Mouse (Mus musculus): ENCODE data around the gene Ap2a1. TPM values are rescaled to one million over a fixed set of nuclear protein-coding genes. Genes with fewer than 3 reads are reported as not detected.

The Ap2a1 gene
- 68.8 and 71.9 TPM in 2 replicates for polyA plus RNA-seq (2015; fragmentation: Nextera tagmentation; extraction: Ambion mirVana)

- H3K27me3 ChIP-seq, result no peaks in the 10 kb centered on the region
- H3K9ac ChIP-seq, result peak within 1 kb of the TSS; percentile 79
- H3K27ac ChIP-seq, result peak within 1 kb of the TSS; percentile 96
- WGBS, result under 1% methylated on average over 84 of the region's 84 CpGs
- no peaks in the 10 kb centered on the region for H3K9me3 ChIP-seq
- H3K4me2 ChIP-seq, result peak within 1 kb of the TSS; percentile 61
- peaks cover 28% of the 10 kb centered on the region for H3K4me1 ChIP-seq
- peaks cover 15% of the 10 kb centered on the region for H3K36me3 ChIP-seq
- ATAC-seq (ENCODE audit: insufficient number of reproducible peaks, low FRiP score, low TSS enrichment, low read depth), result peak; percentile 100
- peak within 1 kb of the TSS; percentile 75 for H3K4me3 ChIP-seq
Observed at GRCm38 (mm10) chr7:44929204-44930151, at the start of gene Ap2a1. Ap2a1 (minus strand) TSS chr7:44929496.

- 87% methylated on average over 3 of the region's 3 CpGs for WGBS
- Histone ChIP-seq H3K27me3 (no peaks in the 10 kb centered on the region), H3K36me3 (peaks cover 76% of the 10 kb centered on the region), H3K4me1 (peaks cover 13% of the 10 kb centered on the region), H3K9me3 (no peaks in the 10 kb centered on the region), H3K4me2 (no peak overlapping the region), H3K4me3 (no peak overlapping the region), H3K27ac (no peak overlapping the region), H3K9ac (no peak overlapping the region)
- no peak for ATAC-seq (ENCODE audit: insufficient number of reproducible peaks, low FRiP score, low TSS enrichment, low read depth)
Observed at GRCm38 (mm10) chr7:44978300-44978699, 49.0 kb upstream of the Ap2a1 start.

GRCm38 (mm10) chr7:44975117-44975419 is 45.8 kb upstream of the Ap2a1 start:
- H3K36me3 ChIP-seq, result peaks cover 48% of the 10 kb centered on the region
- H3K9ac ChIP-seq, result no peak overlapping the region
- H3K4me1 ChIP-seq, result peaks cover 34% of the 10 kb centered on the region
- 22% methylated on average over 6 of the region's 6 CpGs for WGBS
- H3K4me2 ChIP-seq, result peak overlapping the region; percentile 78
- peak overlapping the region; percentile 56; the same call in 1 of the 2 replicates for H3K4me3 ChIP-seq
- H3K27ac ChIP-seq, result peak overlapping the region; percentile 90
- H3K9me3 ChIP-seq, result no peaks in the 10 kb centered on the region
- no peaks in the 10 kb centered on the region for H3K27me3 ChIP-seq
- ATAC-seq (ENCODE audit: insufficient number of reproducible peaks, low FRiP score, low TSS enrichment, low read depth), result no peak

GRCm38 (mm10) chr7:44974383-44975116 is 45.3 kb upstream of the Ap2a1 start, which contains the start of gene Cpt1c:
Cpt1c (minus strand) TSS chr7:44974851.
- H3K27ac ChIP-seq, result peak within 1 kb of the TSS; percentile 90
- no peaks in the 10 kb centered on the region for H3K27me3 ChIP-seq
- no peak for ATAC-seq (ENCODE audit: insufficient number of reproducible peaks, low FRiP score, low TSS enrichment, low read depth)
- peaks cover 42% of the 10 kb centered on the region for H3K36me3 ChIP-seq
- peak within 1 kb of the TSS; percentile 78 for H3K4me2 ChIP-seq
- peak within 1 kb of the TSS; percentile 48 for H3K9ac ChIP-seq
- H3K4me1 ChIP-seq, result peaks cover 38% of the 10 kb centered on the region
- H3K9me3 ChIP-seq, result no peaks in the 10 kb centered on the region
- 2% methylated on average over 22 of the region's 22 CpGs for WGBS
- H3K4me3 ChIP-seq, result peak within 1 kb of the TSS; percentile 56

DNA sequence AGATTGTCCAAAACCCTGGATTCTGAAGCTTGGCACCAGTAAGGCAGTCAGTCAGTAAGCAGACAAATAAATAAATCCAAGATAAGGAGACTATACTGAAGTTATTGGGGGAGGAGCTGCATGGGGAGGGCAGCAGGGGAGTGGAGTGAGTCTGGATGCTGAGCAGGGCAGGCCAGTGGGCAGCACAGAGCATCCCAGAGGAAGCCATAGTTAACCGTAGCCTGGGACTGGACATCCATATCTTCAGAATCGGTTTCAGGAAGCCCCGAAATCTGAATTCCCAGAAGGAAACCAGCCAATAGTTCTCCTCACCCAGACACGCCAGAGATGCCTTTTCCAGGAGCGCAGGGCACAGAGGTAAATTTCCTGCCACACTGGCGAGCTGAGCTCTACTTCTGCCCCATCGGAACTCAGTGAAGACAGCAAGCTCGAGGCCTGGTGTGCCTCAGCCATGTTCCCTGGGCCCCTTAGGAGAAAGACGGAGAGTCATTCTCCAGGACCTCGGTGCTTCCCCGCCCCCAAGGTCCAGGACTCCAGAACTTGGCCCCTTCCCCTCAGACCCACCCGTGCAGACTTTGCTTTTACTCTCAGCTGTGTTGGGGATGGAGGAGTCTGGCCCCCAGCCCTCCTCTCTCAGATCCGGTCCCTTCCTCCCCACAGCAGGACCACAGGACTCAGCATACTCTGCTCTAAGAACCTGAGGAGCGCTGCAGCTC is 44.3 kb upstream of the Ap2a1 start:
- Histone ChIP-seq H3K27ac (peak overlapping the region; percentile 90), H3K36me3 (peaks cover 33% of the 10 kb centered on the region), H3K4me3 (peak overlapping the region; percentile 56), H3K4me2 (peak overlapping the region; percentile 78), H3K9me3 (no peaks in the 10 kb centered on the region), H3K4me1 (peaks cover 38% of the 10 kb centered on the region), H3K27me3 (no peaks in the 10 kb centered on the region), H3K9ac (peak overlapping the region; percentile 35; the same call in 1 of the 2 replicates)
- no peak for ATAC-seq (ENCODE audit: insufficient number of reproducible peaks, low FRiP score, low TSS enrichment, low read depth)
- 36% methylated on average over 14 of the region's 14 CpGs for WGBS

GRCm38 (mm10) chr7:44971142-44971541 is 41.8 kb upstream of the Ap2a1 start:
- Histone ChIP-seq H3K27ac (0 out of 2 replicates have a peak overlapping the region, but pooled peaks have one; percentile 27), H3K36me3 (peaks cover 22% of the 10 kb centered on the region), H3K9me3 (no peaks in the 10 kb centered on the region), H3K9ac (no peak overlapping the region), H3K27me3 (no peaks in the 10 kb centered on the region), H3K4me1 (peaks cover 38% of the 10 kb centered on the region), H3K4me3 (peak overlapping the region; percentile 61), H3K4me2 (peak overlapping the region; percentile 79)
- ATAC-seq (ENCODE audit: insufficient number of reproducible peaks, low FRiP score, low TSS enrichment, low read depth), result no peak
- WGBS, result 64% methylated on average over 7 of the region's 7 CpGs

GRCm38 (mm10) chr7:44970231-44970691 is 41.0 kb upstream of the Ap2a1 start:
- H3K27ac ChIP-seq, result peak overlapping the region; percentile 93
- H3K9me3 ChIP-seq, result no peaks in the 10 kb centered on the region
- peak; percentile 96 for ATAC-seq (ENCODE audit: insufficient number of reproducible peaks, low FRiP score, low TSS enrichment, low read depth)
- H3K9ac ChIP-seq, result peak overlapping the region; percentile 44
- peak overlapping the region; percentile 79 for H3K4me2 ChIP-seq
- peaks cover 22% of the 10 kb centered on the region for H3K36me3 ChIP-seq
- no peaks in the 10 kb centered on the region for H3K27me3 ChIP-seq
- peak overlapping the region; percentile 61 for H3K4me3 ChIP-seq
- peaks cover 38% of the 10 kb centered on the region for H3K4me1 ChIP-seq
- WGBS, result under 1% methylated on average over 36 of the region's 36 CpGs

DNA sequence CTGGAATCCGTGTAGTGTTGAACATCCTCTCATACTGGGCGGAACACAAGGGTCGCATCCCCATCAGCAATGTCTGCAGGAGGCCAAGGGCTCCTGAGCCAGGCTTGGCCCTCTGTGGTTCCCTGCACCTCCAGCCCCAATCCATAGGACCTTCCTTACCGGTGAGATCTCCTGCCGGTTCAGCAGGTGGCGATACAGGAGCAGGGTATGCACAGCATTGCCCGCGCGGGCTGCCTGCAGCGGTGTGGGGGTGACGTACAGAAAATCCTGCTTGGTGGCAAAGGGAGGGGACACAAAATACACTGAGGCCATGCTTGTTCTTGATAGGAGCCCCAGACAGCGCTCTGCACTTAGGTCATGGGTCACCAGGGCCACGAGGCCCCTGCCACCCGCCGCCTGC is 37.3 kb upstream of the Ap2a1 start:
- H3K27me3 ChIP-seq, result no peaks in the 10 kb centered on the region
- no peak for ATAC-seq (ENCODE audit: insufficient number of reproducible peaks, low FRiP score, low TSS enrichment, low read depth)
- no peak overlapping the region for H3K4me2 ChIP-seq
- peaks cover 17% of the 10 kb centered on the region for H3K4me1 ChIP-seq
- H3K9ac ChIP-seq, result no peak overlapping the region
- no peaks in the 10 kb centered on the region for H3K9me3 ChIP-seq
- H3K36me3 ChIP-seq, result peaks cover 48% of the 10 kb centered on the region
- no peak overlapping the region for H3K27ac ChIP-seq
- WGBS, result 74% methylated on average over 15 of the region's 15 CpGs
- no peak overlapping the region for H3K4me3 ChIP-seq

GRCm38 (mm10) chr7:44965975-44966374 is 36.7 kb upstream of the Ap2a1 start:
- Histone ChIP-seq H3K36me3 (peaks cover 55% of the 10 kb centered on the region), H3K27ac (no peak overlapping the region), H3K9ac (no peak overlapping the region), H3K4me2 (no peak overlapping the region), H3K4me1 (peaks cover 11% of the 10 kb centered on the region), H3K27me3 (no peaks in the 10 kb centered on the region), H3K9me3 (no peaks in the 10 kb centered on the region), H3K4me3 (no peak overlapping the region)
- no peak for ATAC-seq (ENCODE audit: insufficient number of reproducible peaks, low FRiP score, low TSS enrichment, low read depth)
- WGBS, result 75% methylated on average over 7 of the region's 7 CpGs

- no peak overlapping the region for H3K4me2 ChIP-seq
- H3K36me3 ChIP-seq, result peaks cover 62% of the 10 kb centered on the region
- H3K9me3 ChIP-seq, result no peaks in the 10 kb centered on the region
- no peak for ATAC-seq (ENCODE audit: insufficient number of reproducible peaks, low FRiP score, low TSS enrichment, low read depth)
- H3K27ac ChIP-seq, result no peak overlapping the region
- no peaks in the 10 kb centered on the region for H3K27me3 ChIP-seq
- H3K9ac ChIP-seq, result no peak overlapping the region
- H3K4me3 ChIP-seq, result no peak overlapping the region
- 91% methylated on average over 13 of the region's 13 CpGs for WGBS
- peaks cover 4% of the 10 kb centered on the region; the same call in 1 of the 2 replicates for H3K4me1 ChIP-seq
Observed at GRCm38 (mm10) chr7:44964990-44965389, 35.7 kb upstream of the Ap2a1 start.

DNA sequence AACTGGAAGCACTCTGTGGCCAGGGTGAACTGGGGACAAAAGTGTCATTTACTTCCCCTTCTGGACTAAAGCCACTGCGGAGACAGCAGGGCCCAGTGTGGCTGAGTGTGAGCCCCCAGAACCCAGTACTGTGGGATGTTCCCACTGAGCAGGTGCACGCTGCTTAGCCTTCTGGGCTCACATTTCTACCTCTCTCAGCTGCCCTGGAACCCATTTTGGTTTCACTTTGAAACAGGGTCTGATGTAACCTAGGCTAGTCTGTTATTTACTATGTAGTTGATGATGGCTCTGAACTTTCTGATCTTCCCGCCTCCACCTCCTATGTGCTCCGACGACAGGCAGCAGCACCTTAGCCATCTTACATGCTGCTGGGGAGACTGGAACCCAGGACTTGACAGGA is 33.5 kb upstream of the Ap2a1 start:
- no peaks in the 10 kb centered on the region for H3K4me1 ChIP-seq
- H3K9me3 ChIP-seq, result no peaks in the 10 kb centered on the region
- H3K4me3 ChIP-seq, result no peak overlapping the region
- H3K9ac ChIP-seq, result no peak overlapping the region
- H3K36me3 ChIP-seq, result peaks cover 70% of the 10 kb centered on the region
- ATAC-seq (ENCODE audit: insufficient number of reproducible peaks, low FRiP score, low TSS enrichment, low read depth), result no peak
- H3K27ac ChIP-seq, result no peak overlapping the region
- WGBS, result 92% methylated on average over 5 of the region's 5 CpGs
- H3K4me2 ChIP-seq, result no peak overlapping the region
- H3K27me3 ChIP-seq, result no peaks in the 10 kb centered on the region

Measured in limb, embryonic 15.5 days (tissue).